Mouse (Mus musculus) kidney, postnatal 14 days (tissue): Measurements from ENCODE around the gene Gng5.

Source experiments
- DNase-seq: peaks from one replicate; pipeline ENCODE4 v3.0.0; 2022; ENCODE audit warnings: mixed read lengths

Gene Gng5

DNA sequence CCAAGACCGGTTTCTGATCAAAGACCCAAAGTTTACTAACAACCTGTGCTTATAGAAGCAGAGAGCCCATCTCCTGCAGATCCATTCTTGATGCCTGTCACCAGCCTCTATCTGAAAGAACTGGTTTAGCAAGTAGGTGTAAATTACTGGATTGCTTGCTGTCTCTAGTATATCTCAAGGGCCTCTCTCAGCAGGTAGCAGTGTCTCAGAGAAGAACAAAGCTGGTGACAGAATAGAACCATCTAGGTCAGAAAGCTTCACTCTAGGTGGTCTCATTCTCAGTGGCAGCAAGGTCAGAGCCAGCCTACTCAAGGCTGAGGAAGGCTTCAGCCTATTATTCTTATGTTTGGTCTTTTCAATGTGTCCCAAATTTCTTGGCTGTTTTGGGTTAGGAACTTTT is 44.0 kb downstream of the Gng5 start:
- no peak for DNase-seq

DNA sequence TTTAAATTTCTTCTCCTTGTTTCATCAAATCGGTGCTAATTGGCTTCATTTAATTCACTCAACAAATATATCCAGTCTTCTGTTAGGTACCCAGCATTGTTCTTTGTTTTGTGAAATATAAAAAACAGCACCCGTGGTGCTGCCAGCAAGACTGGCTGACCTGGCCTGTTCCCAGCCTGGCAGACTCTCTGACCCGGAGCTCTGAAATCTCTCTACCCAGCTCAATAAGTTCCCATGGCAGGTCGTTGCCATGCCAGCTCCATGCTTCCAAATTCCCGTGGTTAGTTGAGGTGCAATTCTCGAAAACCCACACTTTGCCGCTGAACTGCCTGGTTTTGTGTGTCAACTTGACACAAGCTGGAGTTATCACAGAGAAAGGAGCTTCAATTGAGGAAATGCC is 55.2 kb downstream of the Gng5 start:
- DNase-seq: no peak
